Mouse (Mus musculus): Measurements from ENCODE around the gene Lcorl.

DNA sequence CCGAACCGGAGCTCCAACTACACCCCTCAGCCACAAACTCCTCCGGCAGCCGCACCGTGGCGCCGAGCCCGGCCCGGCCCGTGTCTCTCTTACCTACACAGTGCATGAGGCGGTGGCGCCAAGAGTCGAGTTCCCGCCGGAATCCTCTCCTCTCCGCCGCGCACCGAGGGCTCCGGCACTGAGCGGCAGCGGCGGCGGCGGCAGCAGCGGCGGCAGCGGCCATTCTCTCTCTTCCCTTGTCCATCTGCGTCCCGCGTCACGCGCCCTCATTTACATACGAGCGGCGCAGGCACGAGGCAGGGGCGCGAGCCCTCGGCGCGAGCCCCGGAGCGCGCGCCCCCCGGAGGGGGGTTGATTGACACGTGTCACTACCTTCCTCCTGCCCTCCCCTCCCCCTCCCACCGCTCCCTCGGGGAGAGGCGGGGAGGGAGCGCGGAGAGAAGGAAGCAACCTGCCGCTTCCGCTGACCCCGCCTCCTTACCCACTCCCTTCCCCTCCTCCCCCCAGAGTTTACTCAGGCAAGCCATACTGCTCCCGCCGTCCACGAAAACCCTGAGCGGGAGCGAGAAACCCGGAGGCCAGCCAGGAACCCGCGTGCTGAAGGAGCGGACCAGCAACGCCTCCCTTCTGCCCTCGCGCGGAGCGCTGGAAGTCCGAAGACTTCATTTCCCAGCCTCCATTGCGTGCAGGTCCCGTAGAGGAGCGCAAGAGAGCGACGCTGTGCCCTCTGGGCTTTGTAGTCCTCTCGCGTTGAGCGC lies at the start of gene Lcorl:
- no peak for TF ChIP-seq CTCF (IDR thresholded peaks at IDR 0.05; ENCODE audit: control insufficient read depth, insufficient read depth, low read length)
- TF ChIP-seq POLR2A (IDR thresholded peaks at IDR 0.05; ENCODE audit: borderline replicate concordance, control insufficient read depth, low read depth, low read length): peak; percentile 56; the same call in 1 of the 2 replicates

Measured in bone marrow, adult 2 months (tissue).